Mouse (Mus musculus) lung, postnatal 0 days (tissue): ENCODE data around the gene Zfp948.
A peak's percentile ranks its signal among the peaks of the same experiment; 100 is the strongest.

Source experiments
- CTCF ChIP-seq: IDR thresholded peaks from 2 replicates; pipeline ENCODE4 v1.5.1; 2016; ENCODE audit warnings: antibody characterized with exemption, mild to moderate bottlenecking
- EP300 ChIP-seq: IDR thresholded peaks from 2 replicates; pipeline ENCODE4 v1.6.1; 2016; ENCODE audit warnings: antibody characterized with exemption, mild to moderate bottlenecking, control low read depth

GRCm38 (mm10) chr17:21566728-21567349 is at the start of gene Zfp948:
- TF ChIP-seq CTCF (peak; percentile 49), EP300 (0 out of 2 replicates have a peak, but pooled peaks have one; percentile 19)
